Mouse (Mus musculus) lung, postnatal 36 days (tissue): ENCODE data around the gene Plagl1.
A peak's percentile ranks its signal among the peaks of the same experiment; 100 is the strongest.

ENCODE experiments used
- DNase-seq: peaks from one replicate; pipeline ENCODE4 v3.0.0; 2022; ENCODE audit warnings: mixed read lengths

Plagl1 gene

GRCm38 (mm10) chr10:13135751-13136150 lies 75.4 kb downstream of the Plagl1 start:
- DNase-seq = no peak

GRCm38 (mm10) chr10:13137906-13138305 lies 77.6 kb downstream of the Plagl1 start:
- DNase-seq = peak; percentile 3

GRCm38 (mm10) chr10:13140434-13140833 lies 80.1 kb downstream of the Plagl1 start:
- no peak for DNase-seq

GRCm38 (mm10) chr10:13150435-13150834 lies 90.1 kb downstream of the Plagl1 start:
- no peak for DNase-seq

GRCm38 (mm10) chr10:13151353-13151752 lies 91.0 kb downstream of the Plagl1 start:
- peak; percentile 21 for DNase-seq

- no peak for DNase-seq
Measured at GRCm38 (mm10) chr10:13152811-13153364, 92.6 kb downstream of the Plagl1 start.

GRCm38 (mm10) chr10:13155377-13155776 lies 95.1 kb downstream of the Plagl1 start:
- no peak for DNase-seq

GRCm38 (mm10) chr10:13160913-13161312 lies 100.6 kb downstream of the Plagl1 start:
- DNase-seq = no peak

GRCm38 (mm10) chr10:13162031-13162430 lies 101.7 kb downstream of the Plagl1 start:
- DNase-seq = no peak

GRCm38 (mm10) chr10:13168461-13168860 lies 108.2 kb downstream of the Plagl1 start:
- DNase-seq = no peak

GRCm38 (mm10) chr10:13170739-13171448 lies 110.6 kb downstream of the Plagl1 start:
- DNase-seq = no peak

- DNase-seq = no peak
Measured at GRCm38 (mm10) chr10:13171461-13171860, 111.2 kb downstream of the Plagl1 start.

GRCm38 (mm10) chr10:13172798-13173221 lies 112.5 kb downstream of the Plagl1 start:
- no peak for DNase-seq

GRCm38 (mm10) chr10:13175866-13176265 lies 115.6 kb downstream of the Plagl1 start:
- DNase-seq = peak; percentile 29

- no peak for DNase-seq
Measured at GRCm38 (mm10) chr10:13177973-13178624, 117.8 kb downstream of the Plagl1 start, which contains the start of gene Zc2hc1b. TSS of gene Zc2hc1b (minus strand) at chr10:13178023.

- no peak for DNase-seq
Measured at GRCm38 (mm10) chr10:13180211-13180610, 119.9 kb downstream of the Plagl1 start.
